ENCODE assay signal across 20 mouse cellular contexts in the genomic region with DNA sequence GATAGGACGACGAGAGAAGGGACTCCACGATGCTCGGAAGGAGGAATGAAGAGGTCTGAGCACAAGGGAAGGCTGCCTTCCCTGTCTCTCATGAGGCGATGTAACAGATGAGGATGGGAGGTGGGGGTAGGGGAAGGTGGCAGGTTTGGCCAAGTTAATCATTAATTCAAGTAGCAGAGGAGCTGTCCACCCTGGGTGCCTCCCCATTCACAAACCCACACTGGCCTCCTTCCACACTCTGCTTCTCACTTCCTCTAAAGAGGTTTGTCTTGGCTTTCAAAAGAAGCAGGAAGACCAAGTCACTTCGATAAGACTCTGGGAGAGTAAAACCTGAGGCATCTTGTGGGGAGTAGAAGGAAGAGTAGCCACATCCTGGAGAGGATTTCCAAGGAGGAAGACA. TPM values are rescaled to one million over a fixed set of nuclear protein-coding genes. Genes with fewer than 3 reads are reported as not detected.
A peak's percentile ranks its signal among the peaks of the same experiment; 100 is the strongest.
DNase-seq lines count a peak whose midpoint lies in the region; ATAC-seq and TF ChIP-seq lines count a peak whose summit lies in the region.
"Had no signal": no experiment of that assay in that cellular context is flagged by ENCODE, and none has a peak within 500 bp of the region (broad histone marks: within the 10 kb centered on the region; RNA-seq: fewer than 3 reads in every experiment).

No protein-coding gene starts in this region.

- H3K4me1 ChIP-seq in stomach, embryonic 15.5 days: no peaks in the 10 kb centered on the region
- no peaks in the 10 kb centered on the region for H3K4me1 ChIP-seq in stomach, postnatal 0 days (replicated peaks; ENCODE audit: control insufficient read depth, insufficient read depth)
- no peaks in the 10 kb centered on the region for H3K4me1 ChIP-seq in heart, embryonic 12.5 days (replicated peaks)
- H3K4me1 ChIP-seq: embryonic facial prominence, embryonic 10.5 days; hindbrain, embryonic 13.5 days had no signal

- H3K4me3 ChIP-seq in stomach, embryonic 15.5 days (replicated peaks): no peak overlapping the region
- H3K4me3 ChIP-seq in stomach, postnatal 0 days (ENCODE audit: low read depth, low read length): no peak overlapping the region
- no peak overlapping the region for H3K4me3 ChIP-seq in heart, embryonic 12.5 days
- H3K4me3 ChIP-seq: embryonic facial prominence, embryonic 10.5 days; forebrain, embryonic 13.5 days; hindbrain, embryonic 13.5 days had no signal

- TF ChIP-seq CTCF in stomach, postnatal 0 days (IDR thresholded peaks at IDR 0.05; ENCODE audit: low read depth): no peak

- H3K9me3 ChIP-seq in stomach, embryonic 15.5 days: no peaks in the 10 kb centered on the region
- H3K9me3 ChIP-seq in stomach, postnatal 0 days (ENCODE audit: control insufficient read depth, low read length): no peaks in the 10 kb centered on the region
- H3K9me3 ChIP-seq in heart, embryonic 12.5 days (replicated peaks): no peaks in the 10 kb centered on the region; the same call in 1 of the 2 replicates
- H3K9me3 ChIP-seq: embryonic facial prominence, embryonic 10.5 days; forebrain, embryonic 13.5 days; hindbrain, embryonic 13.5 days had no signal

- 56% methylated on average over 6 of the region's 6 CpGs for WGBS in stomach, embryonic 15.5 days
- 54% methylated on average over 6 of the region's 6 CpGs for WGBS in stomach, postnatal 0 days
- WGBS in heart, embryonic 12.5 days: 66% methylated on average over 6 of the region's 6 CpGs

- H3K27me3 ChIP-seq in stomach, embryonic 15.5 days (replicated peaks): no peaks in the 10 kb centered on the region
- H3K27me3 ChIP-seq in stomach, postnatal 0 days (ENCODE audit: control insufficient read depth, insufficient read depth, low read length): no peaks in the 10 kb centered on the region
- H3K27me3 ChIP-seq in heart, embryonic 12.5 days (replicated peaks): no peaks in the 10 kb centered on the region
- H3K27me3 ChIP-seq: forebrain, embryonic 13.5 days; hindbrain, embryonic 13.5 days had no signal

- H3K9ac ChIP-seq in stomach, embryonic 15.5 days: no peak overlapping the region
- H3K9ac ChIP-seq in stomach, postnatal 0 days (ENCODE audit: low read length): no peak overlapping the region
- H3K9ac ChIP-seq in heart, embryonic 12.5 days: no peak overlapping the region
- H3K9ac ChIP-seq: forebrain, embryonic 13.5 days; forebrain, postnatal 0 days; hindbrain, embryonic 13.5 days had no signal

- ATAC-seq in stomach, embryonic 15.5 days (ENCODE audit: insufficient read depth, low FRiP score, low read depth): 0 out of 2 replicates have a peak, but pooled peaks have one; percentile 19
- ATAC-seq in stomach, postnatal 0 days (ENCODE audit: low FRiP score, low TSS enrichment): no peak
- peak; percentile 85 for ATAC-seq in granulocyte monocyte progenitor cell, adult 5-6 weeks (replicated peaks; ENCODE audit: poor library complexity, severe bottlenecking)
- ATAC-seq in megakaryocyte, adult 5-6 weeks (ENCODE audit: poor library complexity, severe bottlenecking): peak; percentile 71
- ATAC-seq in heart, embryonic 12.5 days (ENCODE audit: insufficient number of reproducible peaks, low FRiP score): no peak
- ATAC-seq: forebrain, embryonic 13.5 days; forebrain, postnatal 0 days; hindbrain, postnatal 0 days had no signal

- H3K36me3 ChIP-seq in stomach, embryonic 15.5 days: no peaks in the 10 kb centered on the region
- no peaks in the 10 kb centered on the region for H3K36me3 ChIP-seq in stomach, postnatal 0 days (ENCODE audit: control insufficient read depth, insufficient read depth, low read length)
- H3K36me3 ChIP-seq in heart, embryonic 12.5 days: no peaks in the 10 kb centered on the region
- H3K36me3 ChIP-seq: embryonic facial prominence, embryonic 10.5 days; G1E; hindbrain, embryonic 13.5 days had no signal

- H3K27ac ChIP-seq in stomach, embryonic 15.5 days: no peak overlapping the region
- no peak overlapping the region for H3K27ac ChIP-seq in stomach, postnatal 0 days (replicated peaks)
- H3K27ac ChIP-seq in heart, embryonic 12.5 days (ENCODE audit: poor library complexity, severe bottlenecking): no peak overlapping the region
- H3K27ac ChIP-seq: embryonic facial prominence, embryonic 10.5 days; forebrain, embryonic 13.5 days; hindbrain, embryonic 13.5 days; hindbrain, postnatal 0 days had no signal

- H3K4me2 ChIP-seq in stomach, embryonic 15.5 days: no peak overlapping the region
- no peak overlapping the region for H3K4me2 ChIP-seq in stomach, postnatal 0 days (replicated peaks; ENCODE audit: low read depth)
- H3K4me2 ChIP-seq in heart, embryonic 12.5 days: no peak overlapping the region
- H3K4me2 ChIP-seq: forebrain, embryonic 13.5 days; hindbrain, embryonic 13.5 days had no signal

- no peak for TF ChIP-seq EP300 in stomach, postnatal 0 days (optimal IDR thresholded peaks at IDR 0.05)

- no peak for DNase-seq in stomach, postnatal 0 days (ENCODE audit: low spot score)
- no peak for DNase-seq in thymus, postnatal 4 days
- no peak for DNase-seq in spleen, adult 12 weeks (ENCODE audit: low spot score)
- DNase-seq: adrenal gland, postnatal 10 days; cerebellum, adult 11-12 months; cerebellum, adult 9-10 months; cerebellum, postnatal 25 days; forebrain, postnatal 0 days; gastrocnemius, postnatal 14 days; heart, postnatal 10 days; heart, postnatal 4 days had no signal

RNA-seq across cellular contexts. Expression of a gene that starts 5.3 kb away (rescaled TPM):
- 64.3 and 68.9 TPM in 2 replicates for polyA plus RNA-seq in stomach, embryonic 15.5 days (2015; fragmentation: Nextera tagmentation; extraction: Ambion mirVana)
- 23.9 and 26.7 TPM in 2 replicates for polyA plus RNA-seq in stomach, postnatal 0 days (2015; fragmentation: Nextera tagmentation; extraction: Ambion mirVana)
- 97.1 and 98.6 TPM in 2 replicates for total RNA-seq in granulocyte monocyte progenitor cell, adult 5-6 weeks (2014; fragmentation: Nextera tagmentation)
- total RNA-seq in granulocyte monocyte progenitor cell, adult 5-6 weeks (2017): 205 and 212 TPM in 2 replicates
- total RNA-seq in megakaryocyte, adult 5-6 weeks (2015): 133 and 142 TPM in 2 replicates
- total RNA-seq in megakaryocyte, adult 5-6 weeks (2017): 184 and 208 TPM in 2 replicates
- polyA plus RNA-seq in heart, embryonic 12.5 days (2016; fragmentation: Nextera tagmentation; extraction: Ambion mirVana): 46.8 and 47.0 TPM in 2 replicates

Comparison
In these comparisons a context has a peak if more than half of its experiments do, and no peak if none do; other contexts are left out.
1. ATAC-seq: peak in stomach, embryonic 15.5 days (single experiment), granulocyte monocyte progenitor cell, adult 5-6 weeks (single experiment) and megakaryocyte, adult 5-6 weeks (single experiment); none in stomach, postnatal 0 days (single experiment) and heart, embryonic 12.5 days (single experiment).